Mouse (Mus musculus): ENCODE results near the gene Napa. TPM values are rescaled to one million over a fixed set of nuclear protein-coding genes. Genes with fewer than 3 reads are reported as not detected.

The Napa gene
- polyA plus RNA-seq, 1 experiment from 2014 or later: 162 TPM

DNA sequence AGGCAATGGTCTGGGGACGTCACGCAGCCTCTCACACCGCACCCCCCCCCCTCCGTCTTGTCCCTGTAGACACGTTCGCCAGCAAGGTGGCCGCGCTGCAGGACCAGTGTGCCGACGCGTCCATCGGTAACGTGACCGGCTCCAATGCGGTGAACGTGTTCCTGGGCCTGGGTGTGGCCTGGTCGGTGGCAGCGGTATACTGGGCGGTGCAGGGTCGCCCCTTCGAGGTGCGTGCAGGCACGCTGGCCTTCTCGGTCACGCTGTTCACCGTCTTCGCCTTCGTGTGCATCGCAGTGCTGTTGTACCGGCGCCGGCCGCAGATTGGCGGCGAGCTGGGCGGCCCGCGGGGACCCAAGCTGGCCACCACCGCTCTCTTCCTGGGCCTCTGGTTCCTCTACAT is 60.5 kb downstream of the Napa start:
- 11% methylated on average over 39 of the region's 39 CpGs for WGBS
- H3K4me3 ChIP-seq (ENCODE audit: low read depth, low read length): no peak overlapping the region

DNA sequence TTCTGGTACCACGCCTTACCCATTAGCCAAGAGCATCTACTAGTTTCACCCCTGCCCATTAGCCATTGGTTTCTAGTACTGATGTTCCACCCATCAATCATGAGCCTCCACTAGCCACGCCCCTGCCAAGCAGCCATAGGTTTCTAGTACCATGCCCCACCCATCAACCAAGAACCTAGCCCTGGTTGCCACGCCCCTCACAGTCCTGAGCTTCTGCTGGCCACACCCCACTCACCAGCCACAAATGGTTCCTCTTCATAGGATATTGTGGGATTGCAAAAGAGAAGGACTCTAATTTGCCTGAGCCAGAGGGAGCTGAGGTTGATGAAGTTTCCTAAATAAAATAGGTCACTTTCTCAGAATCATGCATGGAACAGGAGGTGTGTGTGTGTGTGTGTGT is 62.4 kb downstream of the Napa start:
- 65% methylated on average over 3 of the region's 3 CpGs for WGBS
- H3K27ac ChIP-seq (ENCODE audit: low read depth, low read length): no peak overlapping the region
- no peak overlapping the region for H3K9ac ChIP-seq (ENCODE audit: low read length)
- no peaks in the 10 kb centered on the region for H3K36me3 ChIP-seq (ENCODE audit: control insufficient read depth, insufficient read depth, low read length)
- no peak overlapping the region for H3K4me3 ChIP-seq (ENCODE audit: low read depth, low read length)
- ATAC-seq (ENCODE audit: low FRiP score) (no peak), DNase-seq (ENCODE audit: low spot score, missing footprints) (no peak)
- H3K27me3 ChIP-seq (ENCODE audit: control insufficient read depth, insufficient read depth, low read length): peaks cover 16% of the 10 kb centered on the region
- no peak overlapping the region for H3K4me2 ChIP-seq
- H3K4me1 ChIP-seq (ENCODE audit: control insufficient read depth, insufficient read depth, low read length): peaks cover 3% of the 10 kb centered on the region; the same call in 1 of the 2 replicates
- H3K9me3 ChIP-seq (ENCODE audit: control insufficient read depth, low read length): no peaks in the 10 kb centered on the region

More for the DNA sequence above, 60.5 kb downstream of the Napa start:
- peak overlapping the region; percentile 33; the same call in 1 of the 2 replicates for H3K4me2 ChIP-seq
- H3K27me3 ChIP-seq (ENCODE audit: control insufficient read depth, insufficient read depth, low read length): peaks cover 16% of the 10 kb centered on the region
- no peak overlapping the region for H3K27ac ChIP-seq (ENCODE audit: low read depth, low read length)
- H3K4me1 ChIP-seq (ENCODE audit: control insufficient read depth, insufficient read depth, low read length): peaks cover 3% of the 10 kb centered on the region; the same call in 1 of the 2 replicates
- no peak overlapping the region for H3K9ac ChIP-seq (ENCODE audit: low read length)
- DNase-seq (ENCODE audit: low spot score, missing footprints) (no peak), ATAC-seq (ENCODE audit: low FRiP score) (peak; percentile 42; the same call in 1 of the 2 replicates)
- H3K36me3 ChIP-seq (ENCODE audit: control insufficient read depth, insufficient read depth, low read length): no peaks in the 10 kb centered on the region
- H3K9me3 ChIP-seq (ENCODE audit: control insufficient read depth, low read length): no peaks in the 10 kb centered on the region

DNA sequence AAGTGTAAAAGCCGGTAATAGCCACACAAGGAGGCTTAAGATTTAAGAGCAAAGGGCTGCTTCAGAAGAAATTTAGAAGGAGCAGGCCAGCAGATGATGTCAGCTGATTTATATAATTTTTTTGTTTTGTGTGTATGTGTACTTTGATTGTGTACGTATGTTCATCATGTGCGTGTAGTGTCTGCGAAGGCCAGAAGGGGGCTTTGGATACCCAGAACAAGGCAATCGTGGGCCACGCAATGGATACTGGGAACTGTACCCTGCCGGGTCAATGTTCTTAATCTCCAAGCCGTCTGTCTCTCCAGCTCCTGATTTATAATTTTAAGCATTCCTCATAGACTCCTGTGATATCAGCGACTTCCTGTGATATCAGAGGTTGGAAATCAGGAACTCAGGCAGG is 63.0 kb downstream of the Napa start:
- 89% methylated on average over 9 of the region's 9 CpGs for WGBS
- H3K9ac ChIP-seq (ENCODE audit: low read length): no peak overlapping the region
- no peak for DNase-seq (ENCODE audit: low spot score, missing footprints)
- H3K27me3 ChIP-seq (ENCODE audit: control insufficient read depth, insufficient read depth, low read length): peaks cover 16% of the 10 kb centered on the region
- peaks cover 3% of the 10 kb centered on the region; the same call in 1 of the 2 replicates for H3K4me1 ChIP-seq (ENCODE audit: control insufficient read depth, insufficient read depth, low read length)
- H3K9me3 ChIP-seq (ENCODE audit: control insufficient read depth, low read length): no peaks in the 10 kb centered on the region
- H3K4me3 ChIP-seq (ENCODE audit: low read depth, low read length): no peak overlapping the region
- H3K36me3 ChIP-seq (ENCODE audit: control insufficient read depth, insufficient read depth, low read length): no peaks in the 10 kb centered on the region
- no peak overlapping the region for H3K27ac ChIP-seq (ENCODE audit: low read depth, low read length)
- no peak overlapping the region for H3K4me2 ChIP-seq
- no peak for ATAC-seq (ENCODE audit: low FRiP score)

DNA sequence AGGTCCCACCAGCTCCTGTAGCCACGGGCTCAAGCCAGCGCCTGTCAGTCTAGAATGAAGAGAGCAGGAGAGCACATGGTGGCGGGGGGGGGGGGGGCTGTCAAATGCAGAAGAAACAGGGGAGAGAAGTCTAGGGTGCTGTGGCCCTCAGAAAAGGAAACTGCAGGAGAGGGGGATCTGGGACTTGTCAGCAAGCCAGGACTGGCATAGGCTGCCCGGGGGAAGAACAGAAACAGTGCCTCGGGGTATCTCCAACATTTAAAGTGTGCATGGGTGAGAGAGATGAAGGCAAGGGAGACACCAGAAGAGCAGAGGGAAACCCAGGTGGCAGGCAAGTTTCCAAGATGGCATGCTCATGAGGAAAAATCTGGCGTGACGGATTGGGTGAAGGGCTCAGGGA is 63.8 kb downstream of the Napa start:
- Histone ChIP-seq H3K36me3 (ENCODE audit: control insufficient read depth, insufficient read depth, low read length) (no peaks in the 10 kb centered on the region), H3K4me2 (no peak overlapping the region), H3K9ac (ENCODE audit: low read length) (no peak overlapping the region), H3K4me3 (ENCODE audit: low read depth, low read length) (no peak overlapping the region), H3K4me1 (ENCODE audit: control insufficient read depth, insufficient read depth, low read length) (peaks cover 3% of the 10 kb centered on the region; the same call in 1 of the 2 replicates), H3K27ac (ENCODE audit: low read depth, low read length) (no peak overlapping the region), H3K27me3 (ENCODE audit: control insufficient read depth, insufficient read depth, low read length) (peaks cover 16% of the 10 kb centered on the region), H3K9me3 (ENCODE audit: control insufficient read depth, low read length) (no peaks in the 10 kb centered on the region)
- 82% methylated on average over 6 of the region's 7 CpGs for WGBS
- DNase-seq (ENCODE audit: low spot score, missing footprints): no peak
- no peak for ATAC-seq (ENCODE audit: low FRiP score)

Other genes with a start within 250 kb of the Napa start
- 0.20 and 0.51 TPM in 2 replicates for gene Crx, start 218.5 kb upstream of the Napa start, polyA plus RNA-seq (2014; fragmentation: Nextera tagmentation; extraction: Ambion mirVana)
- gene Crxos, start 215.8 kb upstream of the Napa start, polyA plus RNA-seq (2014; fragmentation: Nextera tagmentation; extraction: Ambion mirVana): 0.08 and 0.36 TPM in 2 replicates
- gene Selenow, start 176.1 kb upstream of the Napa start, polyA plus RNA-seq (2014; fragmentation: Nextera tagmentation; extraction: Ambion mirVana): 1,003 and 1,028 TPM in 2 replicates
- 186 and 187 TPM in 2 replicates for gene Nop53, start 152.4 kb upstream of the Napa start, polyA plus RNA-seq (2014; fragmentation: Nextera tagmentation; extraction: Ambion mirVana)
- gene Ehd2, start 130.9 kb upstream of the Napa start, polyA plus RNA-seq (2014; fragmentation: Nextera tagmentation; extraction: Ambion mirVana): 8.9 and 10.9 TPM in 2 replicates
- 5.0 and 6.1 TPM in 2 replicates for gene Bicra, start 50.5 kb upstream of the Napa start, polyA plus RNA-seq (2014; fragmentation: Nextera tagmentation; extraction: Ambion mirVana)
- not detected in 2 replicates for gene Zfp541, start 36.6 kb upstream of the Napa start, polyA plus RNA-seq (2014; fragmentation: Nextera tagmentation; extraction: Ambion mirVana)
- 16.2 and 18.2 TPM in 2 replicates for gene Kptn, start 21.4 kb downstream of the Napa start, polyA plus RNA-seq (2014; fragmentation: Nextera tagmentation; extraction: Ambion mirVana)
- 0.27 and 0.34 TPM in 2 replicates for gene Slc8a2, start 31.4 kb downstream of the Napa start, polyA plus RNA-seq (2014; fragmentation: Nextera tagmentation; extraction: Ambion mirVana)
- gene Meis3, start 76.6 kb downstream of the Napa start, polyA plus RNA-seq (2014; fragmentation: Nextera tagmentation; extraction: Ambion mirVana): 74.7 and 80.7 TPM in 2 replicates
- gene Dhx34, start 123.6 kb downstream of the Napa start, polyA plus RNA-seq (2014; fragmentation: Nextera tagmentation; extraction: Ambion mirVana): 9.0 and 10.3 TPM in 2 replicates
- 0.12 TPM in 1 of 2 replicates, not detected in the other for gene C5ar2, start 145.7 kb downstream of the Napa start, polyA plus RNA-seq (2014; fragmentation: Nextera tagmentation; extraction: Ambion mirVana)
- 1.3 TPM in 2 replicates for gene C5ar1, start 161.1 kb downstream of the Napa start, polyA plus RNA-seq (2014; fragmentation: Nextera tagmentation; extraction: Ambion mirVana)
- 9.8 and 10.3 TPM in 2 replicates for gene Inafm1, start 175.2 kb downstream of the Napa start, polyA plus RNA-seq (2014; fragmentation: Nextera tagmentation; extraction: Ambion mirVana)
- 17.9 and 20.2 TPM in 2 replicates for gene Ccdc9, start 188.3 kb downstream of the Napa start, polyA plus RNA-seq (2014; fragmentation: Nextera tagmentation; extraction: Ambion mirVana)
- 6.3 and 8.3 TPM in 2 replicates for gene Bbc3, start 209.9 kb downstream of the Napa start, polyA plus RNA-seq (2014; fragmentation: Nextera tagmentation; extraction: Ambion mirVana)

All from midbrain, embryonic 11.5 days (tissue).